Mouse (Mus musculus) olfactory bulb, adult 2 months (tissue): ENCODE data around the gene Pmf1. TPM values are rescaled to one million over a fixed set of nuclear protein-coding genes. Genes with fewer than 3 reads are reported as not detected.
A peak's percentile ranks its signal among the peaks of the same experiment; 100 is the strongest.

Experiments
- H3K27ac ChIP-seq: fragments of 200-500 bp; 2 replicates; pipeline ENCODE4 v1.5.1; 2012; ENCODE audit warnings: low read depth, low read length; ENCODE audit not compliant: insufficient read depth
- H3K4me1 ChIP-seq: fragments of 200-500 bp; 2 replicates; pipeline ENCODE4 v1.6.1; 2012; ENCODE audit warnings: low read length; ENCODE audit not compliant: control insufficient read depth, insufficient read depth
- H3K4me3 ChIP-seq: fragments of 200-500 bp; 2 replicates; pipeline ENCODE4 v1.5.1; 2012; ENCODE audit warnings: mild to moderate bottlenecking, low read depth, low read length, moderate library complexity; ENCODE audit not compliant: insufficient read depth
- CTCF ChIP-seq: fragments of 200-500 bp; IDR thresholded peaks from 2 replicates; pipeline ENCODE4 v1.5.1; 2012; ENCODE audit warnings: low read depth, mild to moderate bottlenecking, low read length, moderate library complexity; ENCODE audit not compliant: insufficient read depth
- POLR2A ChIP-seq: fragments of 200-500 bp; IDR thresholded peaks from 2 replicates; pipeline ENCODE4 v1.6.1; 2012; ENCODE audit warnings: mild to moderate bottlenecking, low read depth, low read length, moderate library complexity; ENCODE audit not compliant: insufficient read depth
- WGBS: fragments of 180-500 bp; shearing (Covaris S2); methylation state at CpG from one replicate; pipeline ENCODE4 v1.1.7; 2018; 5-methylcytosine and 5-hydroxymethylcytosine counted together
- polyA plus RNA-seq: library from polyadenylated mRNA; stranded (reverse); fragments of >200 nt; gene quantifications from 2 replicates; pipeline ENCODE4 v1.2.4, GENCODE M21; 2012; ENCODE audit warnings: low replicate concordance; ENCODE audit not compliant: missing spikeins, insufficient read depth, insufficient read length

Pmf1 gene
- polyA plus RNA-seq, 1 experiment: not detected

GRCm38 (mm10) chr3:88361096-88361495 lies 49.0 kb downstream of the Pmf1 start:
- TF ChIP-seq CTCF: no peak
- TF ChIP-seq POLR2A: no peak
- Histone ChIP-seq H3K27ac (0 out of 2 replicates have a peak overlapping the region, but pooled peaks have one; percentile 22), H3K4me3 (no peak overlapping the region), H3K4me1 (peaks cover 17% of the 10 kb centered on the region)
- 65% methylated on average over 6 of the region's 6 CpGs for WGBS

GRCm38 (mm10) chr3:88359989-88360388 lies 50.1 kb downstream of the Pmf1 start:
- WGBS: 60% methylated on average over 3 of the region's 3 CpGs
- TF ChIP-seq POLR2A: no peak
- TF ChIP-seq CTCF: no peak

GRCm38 (mm10) chr3:88359584-88359983 lies 50.5 kb downstream of the Pmf1 start:
- Histone ChIP-seq H3K4me3 (no peak overlapping the region), H3K27ac (peak overlapping the region; percentile 50), H3K4me1 (peaks cover 7% of the 10 kb centered on the region)
- no peak for TF ChIP-seq CTCF
- no peak for TF ChIP-seq POLR2A
- 75% methylated on average over 5 of the region's 5 CpGs for WGBS

More at GRCm38 (mm10) chr3:88359989-88360388, 50.1 kb downstream of the Pmf1 start:
- no peak overlapping the region for H3K4me3 ChIP-seq
- peaks cover 11% of the 10 kb centered on the region for H3K4me1 ChIP-seq
- peak overlapping the region; percentile 52; the same call in 1 of the 2 replicates for H3K27ac ChIP-seq

DNA sequence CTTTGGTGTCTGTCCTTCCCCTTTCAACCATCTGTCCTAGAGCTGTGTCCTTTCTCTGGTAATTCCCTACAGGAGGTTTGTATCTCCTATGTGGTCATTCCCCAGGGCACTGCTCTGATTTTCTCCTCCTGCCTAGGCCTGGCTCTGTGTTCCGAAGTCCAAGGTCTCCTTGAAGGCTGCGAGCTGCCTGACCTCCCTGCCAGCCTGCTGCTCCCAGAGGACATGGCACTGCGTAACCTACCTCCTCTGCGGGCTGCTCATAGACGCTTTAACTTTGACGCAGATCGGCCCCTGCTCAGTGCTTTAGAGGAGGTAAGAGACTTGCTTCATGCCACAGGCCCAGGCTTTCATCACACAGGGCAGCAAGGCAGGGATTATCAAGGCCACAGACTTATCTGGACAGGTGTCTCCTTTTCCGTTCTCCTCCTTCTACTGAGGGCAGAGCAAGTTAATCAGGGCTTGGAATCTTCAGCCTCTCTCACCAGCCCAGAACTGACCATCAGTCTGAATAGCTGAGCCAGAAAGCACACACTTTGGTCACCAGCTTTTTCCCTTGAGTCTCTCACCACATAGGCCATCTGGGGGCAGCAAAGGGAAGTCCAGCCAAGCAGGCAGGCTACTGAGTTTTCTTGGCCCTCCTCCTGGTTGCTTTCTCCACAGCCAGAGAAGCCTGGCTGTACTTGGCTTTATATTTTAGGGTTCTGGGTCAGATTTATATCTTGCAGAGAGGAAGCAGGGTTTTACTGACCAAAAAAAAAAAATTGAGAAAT lies 55.5 kb downstream of the Pmf1 start:
- no peak overlapping the region for H3K4me3 ChIP-seq
- H3K27ac ChIP-seq: no peak overlapping the region
- WGBS: 90% methylated on average over 8 of the region's 8 CpGs
- no peak for TF ChIP-seq POLR2A
- no peak for TF ChIP-seq CTCF
- H3K4me1 ChIP-seq: no peaks in the 10 kb centered on the region

GRCm38 (mm10) chr3:88352907-88353306 lies 57.2 kb downstream of the Pmf1 start:
- H3K4me1 ChIP-seq: no peaks in the 10 kb centered on the region
- WGBS: 91% methylated on average over 9 of the region's 9 CpGs
- H3K27ac ChIP-seq: no peak overlapping the region
- no peak overlapping the region for H3K4me3 ChIP-seq
- TF ChIP-seq POLR2A: no peak
- no peak for TF ChIP-seq CTCF

- TF ChIP-seq POLR2A (no peak), CTCF (no peak)
- H3K4me3 ChIP-seq: no peak overlapping the region
- no peaks in the 10 kb centered on the region for H3K4me1 ChIP-seq
- 92% methylated on average over 13 of the region's 13 CpGs for WGBS
- no peak overlapping the region for H3K27ac ChIP-seq
These were observed 59.4 kb downstream of the Pmf1 start for GRCm38 (mm10) chr3:88350732-88351131.

Other genes starting within 250 kb of the Pmf1 start
- gene Rhbg, start 155.6 kb downstream of the Pmf1 start, polyA plus RNA-seq: not detected in 2 replicates
- not detected in 2 replicates for gene Gm38392, start 123.1 kb downstream of the Pmf1 start, polyA plus RNA-seq
- not detected in 2 replicates for gene Tsacc, start 113.3 kb downstream of the Pmf1 start, polyA plus RNA-seq
- 179 TPM in 1 of 2 replicates, not detected in the other for gene Cct3, start 113.2 kb downstream of the Pmf1 start, polyA plus RNA-seq
- gene Glmp, start 85.3 kb downstream of the Pmf1 start, polyA plus RNA-seq: not detected in 2 replicates
- not detected in 2 replicates for gene Tmem79, start 74.2 kb downstream of the Pmf1 start, polyA plus RNA-seq
- gene Smg5, start 74.1 kb downstream of the Pmf1 start, polyA plus RNA-seq: not detected in 2 replicates
- gene Paqr6, start 45.7 kb downstream of the Pmf1 start, polyA plus RNA-seq: not detected in 2 replicates
- not detected in 2 replicates for gene Bglap3, start 37.6 kb downstream of the Pmf1 start, polyA plus RNA-seq
- gene Bglap2, start 31.6 kb downstream of the Pmf1 start, polyA plus RNA-seq: not detected in 2 replicates
- not detected in 2 replicates for gene Bglap, start 25.9 kb downstream of the Pmf1 start, polyA plus RNA-seq
- gene Slc25a44, start 14.8 kb upstream of the Pmf1 start, polyA plus RNA-seq: not detected in 2 replicates
- gene Sema4a, start 50.9 kb upstream of the Pmf1 start, polyA plus RNA-seq: not detected in 2 replicates
- gene Lmna, start 99.6 kb upstream of the Pmf1 start, polyA plus RNA-seq: not detected in 2 replicates
- gene Mex3a, start 122.1 kb upstream of the Pmf1 start, polyA plus RNA-seq: not detected in 2 replicates
- not detected in 2 replicates for gene Rab25, start 138.0 kb upstream of the Pmf1 start, polyA plus RNA-seq
- 853 TPM in 1 of 2 replicates, not detected in the other for gene Lamtor2, start 142.7 kb upstream of the Pmf1 start, polyA plus RNA-seq
- 138 TPM in 1 of 2 replicates, not detected in the other for gene Ubqln4, start 143.4 kb upstream of the Pmf1 start, polyA plus RNA-seq
- gene Ssr2, start 165.5 kb upstream of the Pmf1 start, polyA plus RNA-seq: not detected in 2 replicates
- not detected in 2 replicates for gene Arhgef2, start 195.6 kb upstream of the Pmf1 start, polyA plus RNA-seq
- not detected in 2 replicates for gene Rxfp4, start 242.8 kb upstream of the Pmf1 start, polyA plus RNA-seq